Mouse (Mus musculus): ENCODE data around the gene Cyp2w1.

GRCm38 (mm10) chr5:139404801-139405401, 52.5 kb downstream of the Cyp2w1 start, which contains the start of gene C130050O18Rik:
- TF ChIP-seq CTCF (IDR thresholded peaks at IDR 0.05), result no peak
- TF ChIP-seq POLR2A (IDR thresholded peaks at IDR 0.05; ENCODE audit: insufficient read depth, low read depth, low read length), result no peak
- TF ChIP-seq EP300 (IDR thresholded peaks at IDR 0.05; ENCODE audit: insufficient read depth, low read depth, low read length), result no peak

All from heart, adult 2 months (tissue).